Mouse (Mus musculus) kidney, embryonic 16.5 days (tissue): ENCODE results near the gene Panx1. TPM values are rescaled to one million over a fixed set of nuclear protein-coding genes. Genes with fewer than 3 reads are reported as not detected.

Experiments
- ATAC-seq: fragments of 200-750 bp; cut with Nextera tagmentation; 2 replicates; pipeline ENCODE4 v1.8.0; 2017; ENCODE audit warnings: moderate TSS enrichment; ENCODE audit not compliant: low FRiP score, low TSS enrichment
- H3K27ac ChIP-seq: fragments of 300-500 bp; sonication (generic); 2 replicates; pipeline ENCODE4 v1.5.1; 2014; ENCODE audit warnings: low read length
- H3K27me3 ChIP-seq: fragments of 300-500 bp; sonication (generic); 2 replicates; pipeline ENCODE4 v1.6.1; 2014; ENCODE audit warnings: low read length, control low read depth, mixed read lengths; ENCODE audit not compliant: insufficient read depth
- H3K36me3 ChIP-seq: fragments of 300-500 bp; sonication (generic); 2 replicates; pipeline ENCODE4 v1.6.1; 2014; ENCODE audit warnings: low read length, control low read depth, mixed read lengths; ENCODE audit not compliant: insufficient read depth
- H3K4me1 ChIP-seq: fragments of 300-500 bp; sonication (generic); 2 replicates; pipeline ENCODE4 v1.6.1; 2014; ENCODE audit warnings: low read length, control low read depth, mixed read lengths; ENCODE audit not compliant: insufficient read depth
- H3K4me2 ChIP-seq: fragments of 300-500 bp; sonication (generic); replicated peaks from 2 replicates; pipeline ENCODE4 v1.6.1; 2014; ENCODE audit warnings: low read depth, low read length
- H3K4me3 ChIP-seq: fragments of 300-500 bp; sonication (generic); 2 replicates; pipeline ENCODE4 v1.5.1; 2014; ENCODE audit warnings: mild to moderate bottlenecking, low read length
- H3K9ac ChIP-seq: fragments of 300-500 bp; sonication (generic); replicated peaks from 2 replicates; pipeline ENCODE4 v1.6.1; 2014; ENCODE audit warnings: low read length
- H3K9me3 ChIP-seq: fragments of 300-500 bp; sonication (generic); 2 replicates; pipeline ENCODE4 v1.6.1; 2016; ENCODE audit warnings: low read length, control low read depth
- WGBS: fragments of 180-500 bp; shearing (Covaris S2); extraction: QIAGEN DNeasy Blood & Tissue Kit; methylation state at CpG from one replicate; pipeline ENCODE4 v1.1.7; 2014; 5-methylcytosine and 5-hydroxymethylcytosine counted together
- polyA plus RNA-seq: library from polyadenylated mRNA; unstranded; fragments of >200 nt; fragmentation: Nextera tagmentation; extraction: Ambion mirVana; gene quantifications from 2 replicates; pipeline ENCODE4 v1.2.1, GENCODE M21; 2015

The Panx1 gene
- polyA plus RNA-seq, 1 experiment from 2014 or later, result 42.6 TPM

DNA sequence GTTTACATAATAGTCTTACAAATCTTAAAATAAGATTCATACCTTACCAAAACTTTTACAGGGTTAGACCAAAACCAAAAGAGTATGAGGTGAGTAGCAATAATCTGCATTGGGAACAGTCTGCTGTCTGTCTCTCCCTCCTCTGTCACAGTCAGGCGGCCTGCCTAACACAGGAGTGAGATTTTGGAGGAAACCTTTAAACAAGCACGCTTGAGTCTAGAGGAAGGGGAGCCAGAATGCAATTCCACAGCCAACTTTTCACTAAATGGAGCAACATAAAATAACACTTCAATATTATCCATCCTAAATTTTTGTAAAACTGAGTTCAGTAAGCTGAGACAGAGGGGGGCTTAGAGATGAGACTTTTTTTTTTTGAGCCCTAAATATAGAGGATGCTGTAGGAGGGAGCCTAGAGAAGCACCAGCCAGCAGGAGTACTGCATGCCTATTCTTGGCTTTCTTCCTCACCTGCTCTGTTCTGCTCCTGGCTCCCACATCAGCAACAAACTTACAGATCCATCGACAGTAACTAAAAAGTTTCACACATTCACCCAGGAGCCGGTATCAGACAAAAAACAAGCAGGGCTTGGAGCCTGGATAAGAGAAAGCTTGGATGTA is 63.6 kb downstream of the Panx1 start:
- Histone ChIP-seq H3K27ac (no peak overlapping the region), H3K4me2 (no peak overlapping the region), H3K9ac (no peak overlapping the region), H3K9me3 (no peaks in the 10 kb centered on the region), H3K4me1 (no peaks in the 10 kb centered on the region), H3K4me3 (no peak overlapping the region), H3K27me3 (no peaks in the 10 kb centered on the region), H3K36me3 (no peaks in the 10 kb centered on the region)
- 86% methylated on average over 4 of the region's 4 CpGs for WGBS
- no peak for ATAC-seq

DNA sequence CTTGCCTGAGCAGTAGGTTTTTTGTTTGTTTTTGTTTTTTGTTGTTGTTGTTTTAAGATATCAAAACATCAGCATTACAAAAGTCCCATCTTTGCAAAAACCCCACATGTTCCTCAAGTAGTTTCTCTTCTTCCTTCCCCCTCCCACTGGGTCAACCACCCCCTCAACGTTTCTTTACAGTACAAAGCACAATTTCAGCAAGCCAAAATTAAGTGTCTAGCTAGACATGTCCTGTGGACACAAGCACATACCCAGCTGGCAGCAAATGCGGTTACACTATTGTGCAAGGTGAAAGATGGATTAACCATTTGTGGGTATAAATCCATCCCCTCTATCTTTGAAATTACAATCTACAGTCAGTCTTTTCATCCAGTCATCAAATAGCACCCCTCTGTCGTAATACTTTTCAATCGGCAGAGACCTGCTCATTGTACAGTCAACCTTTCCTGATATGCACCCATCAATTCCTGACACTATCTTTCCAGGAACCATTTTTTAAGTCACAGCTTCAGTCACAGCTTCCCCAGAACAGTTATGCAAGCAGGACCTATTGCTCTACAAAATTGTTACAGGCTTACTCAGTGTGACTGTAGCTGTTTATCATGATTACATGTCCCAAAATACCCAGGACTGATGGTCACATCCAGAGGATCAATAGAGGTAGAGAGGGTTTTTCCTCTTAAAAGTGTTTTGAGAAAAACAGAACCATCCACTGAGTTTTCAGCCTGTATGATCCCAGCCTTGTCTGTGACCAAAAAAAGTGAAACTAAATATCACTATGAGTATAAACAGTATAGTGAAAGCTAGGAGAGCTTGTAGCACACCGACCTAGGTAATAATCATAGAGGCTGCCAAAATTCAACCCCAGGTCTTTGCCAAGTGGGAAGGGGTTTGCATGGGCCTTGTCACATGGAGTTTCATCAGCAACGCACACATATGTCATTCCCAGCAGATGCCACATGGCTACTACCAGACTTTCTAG is 70.7 kb downstream of the Panx1 start:
- no peak overlapping the region for H3K4me2 ChIP-seq
- 84% methylated on average over 6 of the region's 6 CpGs for WGBS
- H3K27me3 ChIP-seq, result no peaks in the 10 kb centered on the region
- H3K4me3 ChIP-seq, result no peak overlapping the region
- H3K9ac ChIP-seq, result no peak overlapping the region
- H3K27ac ChIP-seq, result no peak overlapping the region
- H3K9me3 ChIP-seq, result no peaks in the 10 kb centered on the region
- H3K4me1 ChIP-seq, result no peaks in the 10 kb centered on the region
- no peak for ATAC-seq
- H3K36me3 ChIP-seq, result no peaks in the 10 kb centered on the region

DNA sequence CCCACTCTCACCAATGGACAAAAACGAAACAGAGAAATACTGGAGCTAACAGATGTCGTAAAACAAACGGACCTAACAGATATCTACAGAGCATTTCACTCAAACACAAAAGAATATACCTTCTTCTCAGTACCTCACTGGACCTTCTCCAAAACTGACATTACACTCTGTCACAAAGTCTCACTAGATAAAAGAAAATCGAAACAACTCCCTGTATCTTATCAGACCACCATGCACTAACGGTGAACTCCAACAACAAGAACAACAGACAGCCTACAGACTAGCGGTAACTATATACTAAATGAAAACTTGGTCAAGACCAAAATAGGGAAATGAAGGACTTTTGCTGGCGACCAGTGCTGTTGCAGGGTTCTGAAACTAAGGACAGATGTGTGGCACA is 71.5 kb downstream of the Panx1 start:
- Histone ChIP-seq H3K27ac (no peak overlapping the region), H3K9ac (no peak overlapping the region), H3K36me3 (no peaks in the 10 kb centered on the region), H3K9me3 (no peaks in the 10 kb centered on the region), H3K4me1 (no peaks in the 10 kb centered on the region), H3K4me3 (no peak overlapping the region), H3K4me2 (no peak overlapping the region), H3K27me3 (no peaks in the 10 kb centered on the region)
- no peak for ATAC-seq
- WGBS, result 81% methylated on average over 7 of the region's 7 CpGs

DNA sequence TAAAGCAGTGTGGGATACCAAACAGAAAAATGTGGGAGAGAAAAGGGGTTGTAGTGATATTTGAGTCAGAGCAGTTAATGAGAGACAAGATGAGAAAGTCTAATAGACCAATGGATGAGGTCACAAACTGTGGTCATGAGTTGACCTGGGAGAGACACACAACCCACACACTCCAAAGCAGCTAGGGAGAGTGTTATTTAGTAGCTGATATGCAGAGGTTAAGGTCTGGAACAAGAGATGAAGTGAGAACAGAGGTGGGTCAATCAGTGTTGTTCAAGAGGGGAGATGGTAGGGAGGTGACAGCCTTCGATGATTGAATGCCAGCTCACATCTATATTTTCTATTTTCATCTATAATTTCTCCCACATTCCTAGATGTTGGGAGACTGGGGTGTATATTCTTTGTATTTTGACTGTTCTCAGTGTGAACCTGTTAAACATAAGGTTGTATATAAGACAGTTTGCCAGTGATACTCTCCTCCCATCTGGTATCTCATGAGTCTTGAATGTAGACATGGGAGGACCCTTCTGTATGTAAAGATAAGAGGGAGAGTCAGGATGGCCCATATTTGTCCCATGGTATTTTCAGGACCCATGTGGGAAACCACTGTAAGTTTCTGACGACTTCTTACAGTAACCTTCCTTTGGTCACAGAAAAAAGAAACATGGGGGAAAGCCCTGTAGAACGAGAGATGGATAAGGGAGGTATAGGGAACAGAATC is 74.3 kb downstream of the Panx1 start:
- Histone ChIP-seq H3K27me3 (no peaks in the 10 kb centered on the region), H3K36me3 (no peaks in the 10 kb centered on the region), H3K4me3 (no peak overlapping the region), H3K27ac (no peak overlapping the region), H3K9me3 (no peaks in the 10 kb centered on the region), H3K4me1 (no peaks in the 10 kb centered on the region), H3K4me2 (no peak overlapping the region), H3K9ac (no peak overlapping the region)
- no peak for ATAC-seq
- 86% methylated on average over 3 of the region's 3 CpGs for WGBS

DNA sequence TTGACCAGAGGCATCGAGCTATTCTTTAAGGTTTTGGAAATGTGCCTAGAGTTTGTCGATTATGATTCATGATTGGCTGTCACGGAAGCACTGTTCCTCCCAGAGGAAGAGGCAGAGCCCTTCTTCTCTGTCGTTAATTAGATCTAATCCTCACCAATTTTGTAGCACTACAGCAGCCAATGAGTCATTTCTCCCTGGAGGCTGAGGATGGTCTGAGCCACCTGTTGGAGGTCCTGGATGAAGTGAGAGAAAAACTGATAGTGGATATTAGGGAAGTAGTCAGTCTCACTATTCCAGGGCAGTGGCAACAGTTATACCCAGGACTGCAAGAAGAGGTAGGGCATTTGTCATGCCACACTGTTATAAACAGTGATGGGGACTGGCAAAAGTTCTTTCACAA is 75.1 kb downstream of the Panx1 start:
- no peaks in the 10 kb centered on the region for H3K9me3 ChIP-seq
- no peak overlapping the region for H3K4me2 ChIP-seq
- no peak overlapping the region for H3K9ac ChIP-seq
- H3K4me3 ChIP-seq, result no peak overlapping the region
- H3K27me3 ChIP-seq, result no peaks in the 10 kb centered on the region
- 66% methylated on average over 4 of the region's 4 CpGs for WGBS
- H3K27ac ChIP-seq, result no peak overlapping the region
- H3K4me1 ChIP-seq, result no peaks in the 10 kb centered on the region
- no peak for ATAC-seq
- H3K36me3 ChIP-seq, result no peaks in the 10 kb centered on the region

DNA sequence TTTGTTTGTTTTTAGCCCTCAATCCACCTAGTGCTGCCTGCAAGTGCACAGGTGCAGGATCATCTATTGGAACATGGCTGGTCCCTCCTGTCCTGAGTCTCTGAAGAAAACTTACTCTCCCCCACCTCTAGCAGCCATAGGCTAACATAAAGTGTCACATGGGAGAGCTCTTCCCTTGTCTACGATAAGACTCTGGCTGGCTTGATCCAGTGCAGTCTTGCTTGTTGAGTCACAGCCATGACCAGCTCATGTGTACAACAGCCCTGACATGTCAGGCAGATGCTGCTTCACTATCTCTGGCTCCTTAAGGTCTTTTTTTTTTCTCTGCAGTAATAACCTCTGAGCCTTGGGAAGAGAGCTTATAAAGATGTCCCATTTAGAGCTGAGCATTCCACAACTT is 77.7 kb downstream of the Panx1 start:
- 95% methylated on average over 1 of the region's 1 CpGs for WGBS
- Histone ChIP-seq H3K9me3 (no peaks in the 10 kb centered on the region), H3K4me1 (no peaks in the 10 kb centered on the region), H3K36me3 (no peaks in the 10 kb centered on the region), H3K27ac (no peak overlapping the region), H3K4me2 (no peak overlapping the region), H3K4me3 (no peak overlapping the region), H3K27me3 (no peaks in the 10 kb centered on the region), H3K9ac (no peak overlapping the region)
- no peak for ATAC-seq

DNA sequence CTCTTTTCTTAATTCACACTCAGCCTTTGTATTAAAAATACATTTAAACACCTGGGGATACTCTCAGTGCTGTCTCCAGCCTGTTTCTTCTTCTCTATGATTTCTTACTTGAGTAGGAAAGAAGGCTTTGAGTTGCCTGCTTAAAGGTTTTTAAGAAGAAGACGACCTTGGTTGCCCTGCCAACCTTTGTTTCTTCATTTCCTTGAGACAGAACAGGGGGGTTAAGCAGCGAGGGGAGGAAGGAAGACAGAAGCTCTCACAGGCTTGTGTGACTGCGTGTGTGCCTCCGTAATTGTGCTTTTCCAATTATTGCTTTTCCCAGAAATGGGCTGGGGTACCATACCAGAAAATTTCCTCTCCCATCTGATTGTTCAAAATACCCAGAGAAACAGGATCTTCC is 78.5 kb downstream of the Panx1 start:
- no peaks in the 10 kb centered on the region for H3K27me3 ChIP-seq
- no peaks in the 10 kb centered on the region for H3K36me3 ChIP-seq
- no peaks in the 10 kb centered on the region for H3K9me3 ChIP-seq
- WGBS, result 66% methylated on average over 4 of the region's 4 CpGs
- H3K9ac ChIP-seq, result no peak overlapping the region
- H3K4me2 ChIP-seq, result no peak overlapping the region
- ATAC-seq, result no peak
- H3K4me1 ChIP-seq, result no peaks in the 10 kb centered on the region
- H3K27ac ChIP-seq, result no peak overlapping the region
- no peak overlapping the region for H3K4me3 ChIP-seq

DNA sequence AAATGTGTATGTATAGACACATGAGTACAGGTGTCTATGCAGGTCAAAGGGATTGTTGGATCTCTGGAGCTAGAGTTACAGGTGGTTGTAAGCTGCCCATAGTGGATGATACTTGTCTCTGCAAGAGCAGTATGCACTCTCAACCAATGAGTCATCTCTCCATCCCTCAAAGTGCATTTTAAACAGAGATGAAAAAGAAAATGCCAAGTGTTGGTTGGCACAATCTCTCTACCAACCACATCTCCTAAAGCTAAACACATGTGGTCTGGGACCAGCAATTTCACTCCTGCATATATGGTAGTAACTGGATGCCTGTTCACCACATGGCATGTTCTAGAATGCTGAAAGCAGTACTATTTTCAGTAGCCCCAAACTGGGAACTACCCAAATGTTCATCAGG is 79.9 kb downstream of the Panx1 start:
- Histone ChIP-seq H3K4me3 (no peak overlapping the region), H3K27ac (no peak overlapping the region), H3K27me3 (no peaks in the 10 kb centered on the region), H3K9me3 (no peaks in the 10 kb centered on the region), H3K4me2 (no peak overlapping the region), H3K36me3 (no peaks in the 10 kb centered on the region), H3K4me1 (no peaks in the 10 kb centered on the region), H3K9ac (no peak overlapping the region)
- ATAC-seq, result no peak

DNA sequence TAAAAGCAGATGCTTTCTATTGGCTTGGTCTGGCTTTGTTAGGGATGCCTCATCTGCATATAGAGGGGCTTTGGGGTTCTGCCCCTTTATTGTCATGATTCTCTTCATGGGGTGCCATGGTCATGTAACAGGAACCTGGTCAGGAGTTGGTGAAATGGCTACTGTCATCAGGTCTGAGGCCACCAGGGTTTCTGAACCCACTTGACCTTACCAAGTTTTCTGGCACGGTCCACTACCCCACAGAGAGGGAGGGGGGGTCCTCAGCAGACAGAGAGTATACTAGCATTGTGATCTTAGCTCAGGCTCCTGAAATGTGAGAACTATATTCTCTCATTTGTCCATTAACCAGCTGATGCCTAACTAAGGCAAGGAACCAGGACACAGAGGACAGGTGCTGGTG is 82.5 kb downstream of the Panx1 start:
- Histone ChIP-seq H3K27me3 (no peaks in the 10 kb centered on the region), H3K27ac (no peak overlapping the region), H3K36me3 (no peaks in the 10 kb centered on the region), H3K4me3 (no peak overlapping the region), H3K4me2 (no peak overlapping the region), H3K4me1 (no peaks in the 10 kb centered on the region), H3K9me3 (no peaks in the 10 kb centered on the region), H3K9ac (no peak overlapping the region)
- WGBS, result 13% methylated on average over 1 of the region's 1 CpGs
- ATAC-seq, result peak; percentile 67; the same call in 1 of the 2 replicates
